Comparison of ENCODE assay signal across 16 mouse cellular contexts in the genomic region with DNA sequence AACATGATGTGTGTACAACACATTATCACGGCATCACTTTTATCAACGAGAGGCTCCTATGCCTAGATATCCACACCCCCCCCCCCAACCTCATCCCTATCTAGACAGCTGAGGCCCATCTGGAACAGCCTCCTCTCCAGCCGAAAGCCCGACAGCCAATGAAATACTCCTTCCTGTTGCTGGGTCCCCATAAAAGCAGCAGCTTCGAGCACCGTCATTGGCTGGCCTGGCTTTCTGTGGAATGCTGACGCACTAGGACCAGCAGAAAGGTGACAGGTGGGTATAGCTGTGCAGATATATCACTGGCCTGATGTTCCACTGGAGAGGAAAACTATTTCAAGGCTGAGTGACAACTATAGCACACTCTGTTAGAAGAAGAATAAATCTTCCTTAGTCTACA.
DNase-seq lines count a peak whose midpoint lies in the region; ATAC-seq and TF ChIP-seq lines count a peak whose summit lies in the region.
"Had no signal": no experiment of that assay in that cellular context is flagged by ENCODE, and none has a peak within 500 bp of the region (broad histone marks: within the 10 kb centered on the region; RNA-seq: fewer than 3 reads in every experiment).

No protein-coding gene starts in this region.

- WGBS in intestine, embryonic 16.5 days = 23% methylated on average over 7 of the region's 7 CpGs
- 57% methylated on average over 7 of the region's 7 CpGs for WGBS in liver, embryonic 11.5 days
- WGBS in liver, postnatal 0 days (ENCODE audit: insufficient replicate concordance) = 50% methylated on average over 7 of the region's 7 CpGs

- no peak for TF ChIP-seq CTCF in liver, postnatal 0 days (IDR thresholded peaks at IDR 0.05; ENCODE audit: low read depth)

- no peak for TF ChIP-seq EP300 in liver, postnatal 0 days (IDR thresholded peaks at IDR 0.05; ENCODE audit: low read depth)

- H3K9me3 ChIP-seq in intestine, embryonic 16.5 days (ENCODE audit: control insufficient read depth, low read length) = no peaks in the 10 kb centered on the region
- H3K9me3 ChIP-seq in liver, embryonic 11.5 days (ENCODE audit: control insufficient read depth, low read length) = no peaks in the 10 kb centered on the region
- H3K9me3 ChIP-seq in liver, postnatal 0 days (ENCODE audit: low read length) = no peaks in the 10 kb centered on the region
- H3K9me3 ChIP-seq: embryonic facial prominence, embryonic 13.5 days; heart, embryonic 15.5 days; hindbrain, embryonic 12.5 days; limb, embryonic 13.5 days; midbrain, embryonic 13.5 days had no signal

- DNase-seq in kidney, adult 9 months = peak; percentile 20
- no peak for DNase-seq in kidney, adult 11 months
- peak; percentile 52 for DNase-seq in embryo, embryonic 10.5 days (ENCODE audit: low spot score)
- DNase-seq in kidney, postnatal 4 days = peak; percentile 53 to 74
- DNase-seq in liver, embryonic 11.5 days (ENCODE audit: low spot score) = no peak
- DNase-seq in liver = no peak
- no peak for DNase-seq in liver, postnatal 0 days
- DNase-seq: cerebellum, postnatal 14 days had no signal

- ATAC-seq in intestine, embryonic 16.5 days = peak; percentile 49
- no peak for ATAC-seq in liver, embryonic 11.5 days (replicated peaks; ENCODE audit: low FRiP score)
- ATAC-seq in liver, postnatal 0 days = no peak
- ATAC-seq: midbrain, embryonic 13.5 days had no signal

- H3K9ac ChIP-seq in intestine, embryonic 16.5 days (ENCODE audit: low read depth, low read length) = no peak overlapping the region
- H3K9ac ChIP-seq in liver, embryonic 11.5 days (ENCODE audit: low read depth, low read length) = no peak overlapping the region
- H3K9ac ChIP-seq in liver, postnatal 0 days (replicated peaks) = no peak overlapping the region
- H3K9ac ChIP-seq: embryonic facial prominence, embryonic 13.5 days; heart, embryonic 15.5 days; hindbrain, embryonic 12.5 days; limb, embryonic 13.5 days; midbrain, embryonic 13.5 days had no signal

- H3K27me3 ChIP-seq in intestine, embryonic 16.5 days (replicated peaks; ENCODE audit: control insufficient read depth, insufficient read depth, low read length) = no peaks in the 10 kb centered on the region
- no peaks in the 10 kb centered on the region for H3K27me3 ChIP-seq in liver, embryonic 11.5 days (replicated peaks; ENCODE audit: control insufficient read depth, insufficient read depth, low read length)
- no peaks in the 10 kb centered on the region for H3K27me3 ChIP-seq in liver, postnatal 0 days (ENCODE audit: insufficient read depth, low read length)
- H3K27me3 ChIP-seq: embryonic facial prominence, embryonic 13.5 days; heart, embryonic 15.5 days; midbrain, embryonic 13.5 days had no signal

- no peaks in the 10 kb centered on the region for H3K36me3 ChIP-seq in intestine, embryonic 16.5 days (ENCODE audit: control insufficient read depth, insufficient read depth, low read length)
- no peaks in the 10 kb centered on the region for H3K36me3 ChIP-seq in liver, embryonic 11.5 days (ENCODE audit: control insufficient read depth, insufficient read depth, low read length)
- no peaks in the 10 kb centered on the region for H3K36me3 ChIP-seq in liver, postnatal 0 days (replicated peaks; ENCODE audit: insufficient read depth, low read length)
- H3K36me3 ChIP-seq: embryonic facial prominence, embryonic 13.5 days; heart, embryonic 15.5 days; hindbrain, embryonic 12.5 days; limb, embryonic 13.5 days; midbrain, embryonic 13.5 days had no signal

- peaks cover 24% of the 10 kb centered on the region for H3K4me1 ChIP-seq in intestine, embryonic 16.5 days (ENCODE audit: control insufficient read depth, insufficient read depth, low read length)
- H3K4me1 ChIP-seq in liver, embryonic 11.5 days (replicated peaks; ENCODE audit: control insufficient read depth, insufficient read depth, low read length) = no peaks in the 10 kb centered on the region
- no peaks in the 10 kb centered on the region for H3K4me1 ChIP-seq in liver, postnatal 0 days (ENCODE audit: insufficient read depth)
- H3K4me1 ChIP-seq: heart, embryonic 15.5 days; midbrain, embryonic 13.5 days had no signal

- no peak overlapping the region; the same call in 1 of the 2 replicates for H3K27ac ChIP-seq in intestine, embryonic 16.5 days (ENCODE audit: low read length)
- no peak overlapping the region for H3K27ac ChIP-seq in liver, embryonic 11.5 days (ENCODE audit: low read depth, low read length)
- no peak overlapping the region for H3K27ac ChIP-seq in liver, postnatal 0 days (ENCODE audit: low read depth)
- H3K27ac ChIP-seq: embryonic facial prominence, embryonic 13.5 days; heart, embryonic 15.5 days; hindbrain, embryonic 12.5 days; limb, embryonic 13.5 days; macrophage; midbrain, embryonic 13.5 days had no signal

- H3K4me2 ChIP-seq in intestine, embryonic 16.5 days (ENCODE audit: low read depth, low read length) = peak overlapping the region; percentile 33
- no peak overlapping the region for H3K4me2 ChIP-seq in liver, embryonic 11.5 days
- no peak overlapping the region for H3K4me2 ChIP-seq in liver, postnatal 0 days (ENCODE audit: low read depth, low read length)
- H3K4me2 ChIP-seq: embryonic facial prominence, embryonic 13.5 days; heart, embryonic 15.5 days; hindbrain, embryonic 12.5 days; limb, embryonic 13.5 days; midbrain, embryonic 13.5 days had no signal

- peak overlapping the region; percentile 6; the same call in 1 of the 2 replicates for H3K4me3 ChIP-seq in intestine, embryonic 16.5 days (ENCODE audit: low read length)
- no peak overlapping the region for H3K4me3 ChIP-seq in liver, embryonic 11.5 days (ENCODE audit: low read depth, low read length)
- no peak overlapping the region for H3K4me3 ChIP-seq in liver, postnatal 0 days (ENCODE audit: low read depth, low read length)
- H3K4me3 ChIP-seq: embryonic facial prominence, embryonic 13.5 days; heart, embryonic 15.5 days; hindbrain, embryonic 12.5 days; limb, embryonic 13.5 days; midbrain, embryonic 13.5 days; myocyte had no signal

Comparison
In these comparisons a context has a peak if more than half of its experiments do, and no peak if none do; other contexts are left out.
1. DNase-seq: peak in kidney, adult 9 months (single experiment), embryo, embryonic 10.5 days (single experiment) and kidney, postnatal 4 days (2 of 2); none in kidney, adult 11 months (single experiment), liver, embryonic 11.5 days (single experiment), liver (single experiment) and liver, postnatal 0 days (single experiment).